Mouse (Mus musculus) lung, postnatal 14 days (tissue): ENCODE measurements around the gene Syt17.
A peak's percentile ranks its signal among the peaks of the same experiment; 100 is the strongest.

Experiments used
- DNase-seq: peaks from one replicate; pipeline ENCODE4 v3.0.0; 2021

Gene Syt17

DNA sequence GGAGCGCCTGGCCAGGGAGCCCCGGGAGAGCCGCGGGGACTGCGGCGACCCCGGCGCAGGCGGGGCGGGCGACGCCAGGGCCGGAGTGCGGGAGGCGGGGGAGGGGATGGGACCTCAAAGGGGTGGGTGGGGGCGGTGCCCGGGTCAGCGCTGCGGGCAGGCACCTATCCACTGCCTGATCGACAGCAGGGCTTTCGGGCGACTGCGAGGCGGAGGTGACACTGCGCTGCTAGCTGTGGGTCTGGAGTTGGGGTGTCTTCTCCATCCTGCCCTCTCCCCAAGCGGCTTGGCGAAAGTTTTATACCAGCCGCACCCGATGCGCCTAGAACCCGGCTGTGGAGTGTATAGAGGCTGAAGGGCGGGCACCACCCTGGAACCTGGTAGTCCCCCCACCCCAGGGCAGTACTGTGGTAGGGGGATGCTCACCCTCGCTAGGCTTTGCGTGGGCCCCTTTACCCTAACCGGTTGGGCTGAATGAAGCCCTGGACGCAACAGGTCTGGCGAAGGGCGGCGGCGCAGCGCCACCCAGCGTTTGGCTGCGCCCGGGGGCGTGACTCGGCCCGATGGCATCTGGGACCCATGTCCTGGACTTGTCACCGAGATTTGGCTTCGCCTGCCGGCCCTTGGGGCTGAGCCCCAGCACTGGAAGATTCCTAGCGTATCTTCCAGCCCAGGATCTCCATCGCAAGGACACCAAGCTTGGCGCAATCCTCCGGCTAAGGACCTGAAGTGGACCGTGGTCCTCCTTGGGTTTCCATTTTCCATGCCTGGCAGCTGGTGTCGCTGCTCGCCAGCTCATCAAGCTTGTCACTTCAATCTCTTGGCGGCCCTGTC is at the start of gene Syt17:
Gene Syt17, minus strand, starts transcription at position 89 of the 834 bp plus-strand sequence.
- peak; percentile 78 for DNase-seq

DNA sequence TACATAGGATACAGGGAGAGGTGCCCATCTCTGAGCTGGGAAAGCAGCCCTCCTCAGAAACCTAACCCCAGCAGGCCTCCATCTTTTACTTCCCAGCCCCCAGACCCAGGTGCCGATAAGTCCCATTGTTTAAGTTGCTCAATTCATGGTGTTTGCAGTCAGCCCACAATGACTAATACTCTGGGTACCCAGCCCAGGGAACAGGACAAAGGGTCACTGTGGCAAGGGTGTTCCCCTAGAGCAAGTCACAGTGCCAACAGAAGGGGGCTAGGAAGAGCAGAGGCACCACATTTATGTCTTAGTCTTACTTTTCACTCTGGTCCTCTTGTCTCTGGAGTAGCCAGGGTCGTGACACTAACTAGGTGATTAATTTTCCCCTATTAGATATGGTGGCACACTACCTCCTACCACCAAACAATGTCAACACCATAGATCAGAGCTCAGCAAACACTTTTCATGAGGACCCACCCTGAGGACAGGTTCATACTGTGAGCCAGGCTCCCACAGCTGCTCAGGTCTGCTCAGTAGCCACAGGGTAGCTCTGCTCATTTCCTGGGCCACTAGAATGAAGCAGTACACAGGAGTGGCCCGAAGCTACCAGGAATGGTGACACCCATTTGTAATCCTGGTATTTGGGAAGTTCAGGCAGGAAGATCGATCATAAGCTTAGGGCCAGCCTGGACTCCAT is 47.0 kb upstream of the Syt17 start:
- no peak for DNase-seq

DNA sequence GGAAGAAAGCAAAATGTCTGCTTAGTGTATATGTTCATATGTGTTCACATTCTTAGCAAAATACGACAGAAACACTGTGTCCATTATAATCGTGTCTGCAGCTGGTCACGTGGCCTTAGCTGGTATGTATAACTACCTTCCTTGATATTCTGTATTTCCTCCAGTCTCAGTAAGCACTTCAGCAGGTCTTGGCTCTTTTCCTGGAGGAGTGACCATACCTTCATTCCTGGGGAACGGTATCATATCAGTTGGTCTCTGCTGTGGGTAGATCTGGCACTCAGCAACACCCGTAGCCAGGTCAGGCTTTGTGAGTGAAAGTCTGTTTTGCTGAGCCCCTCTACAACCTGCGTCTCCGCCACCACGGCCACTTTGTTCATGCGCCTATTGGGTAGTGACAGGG is 45.9 kb upstream of the Syt17 start:
- DNase-seq, result peak; percentile 48

DNA sequence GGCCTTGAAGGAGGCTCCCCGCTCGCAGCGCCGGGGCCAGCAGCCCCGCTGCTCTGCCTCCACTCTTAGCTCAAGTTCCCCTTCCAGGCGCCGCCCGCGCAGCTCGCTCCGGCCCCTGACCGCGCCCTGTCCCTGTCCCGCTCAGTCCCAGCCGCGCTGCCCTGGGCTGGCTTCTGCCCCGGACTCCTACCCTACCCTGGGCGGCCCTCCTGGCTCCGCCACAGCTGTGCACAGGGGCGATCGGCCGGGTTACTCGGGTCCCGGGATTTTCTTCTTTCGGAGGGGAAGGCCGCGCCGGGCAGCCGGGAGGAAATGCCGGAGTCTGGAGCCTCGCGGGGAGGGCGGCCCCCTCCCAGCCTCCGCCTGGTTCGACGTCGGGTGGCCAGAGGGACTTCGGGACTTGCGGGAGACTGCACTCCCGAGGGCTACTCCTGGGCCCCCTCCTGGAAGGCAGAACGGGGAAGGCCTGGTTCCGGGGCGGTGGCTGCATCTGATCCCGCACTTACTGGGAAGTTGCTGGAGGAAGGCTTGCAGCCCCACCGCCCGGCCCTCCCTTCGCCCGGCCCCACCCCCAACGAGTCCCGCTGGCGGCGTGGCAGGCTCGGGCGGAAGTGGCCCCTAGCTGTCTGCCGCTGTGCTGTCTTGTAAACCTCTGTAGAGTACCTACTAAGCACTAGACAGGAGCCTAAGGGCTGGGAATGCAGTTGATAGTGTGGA is 43.6 kb upstream of the Syt17 start, which contains the start of gene Itpripl2:
Gene Itpripl2, minus strand, starts transcription at position 545 of the 717 bp plus-strand sequence.
- peak; percentile 90 for DNase-seq

DNA sequence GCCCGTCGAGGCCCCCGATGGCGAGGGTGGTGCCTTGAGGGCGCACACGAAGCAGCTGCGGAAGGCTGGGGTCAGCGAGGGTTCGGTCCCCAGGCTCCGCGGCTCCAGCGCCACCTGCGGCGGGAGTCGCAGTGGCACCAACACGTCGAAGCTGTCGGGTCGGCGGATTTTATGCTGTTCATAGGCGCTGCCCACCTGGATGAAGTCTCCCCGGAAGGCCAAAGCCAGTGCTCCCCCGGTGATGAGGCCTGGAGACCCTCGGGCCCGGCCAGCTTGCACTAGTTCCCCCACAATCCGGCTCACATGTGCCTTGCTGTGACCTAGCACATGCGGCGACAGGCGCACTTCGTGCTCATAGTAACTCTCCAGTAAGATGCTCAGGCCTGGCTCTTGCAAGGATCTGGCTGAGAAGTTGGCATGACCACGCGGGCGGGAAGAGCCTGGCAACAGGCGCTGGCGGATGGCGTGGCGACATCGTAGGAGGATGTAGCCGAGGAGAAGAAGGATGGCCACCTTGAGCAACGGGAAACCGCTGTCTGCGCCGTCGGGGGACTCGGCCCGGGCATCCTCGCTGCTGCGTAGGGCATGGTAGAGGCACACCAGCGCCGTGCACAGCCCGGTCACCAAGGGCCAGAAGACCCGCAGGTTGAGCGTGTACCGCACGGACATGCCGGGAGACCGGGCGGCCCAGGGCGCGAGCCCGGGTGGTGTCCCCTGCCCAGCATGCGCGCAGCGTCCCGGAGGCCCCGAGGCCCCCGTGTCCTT is 42.8 kb upstream of the Syt17 start:
- DNase-seq, result peak; percentile 51

DNA sequence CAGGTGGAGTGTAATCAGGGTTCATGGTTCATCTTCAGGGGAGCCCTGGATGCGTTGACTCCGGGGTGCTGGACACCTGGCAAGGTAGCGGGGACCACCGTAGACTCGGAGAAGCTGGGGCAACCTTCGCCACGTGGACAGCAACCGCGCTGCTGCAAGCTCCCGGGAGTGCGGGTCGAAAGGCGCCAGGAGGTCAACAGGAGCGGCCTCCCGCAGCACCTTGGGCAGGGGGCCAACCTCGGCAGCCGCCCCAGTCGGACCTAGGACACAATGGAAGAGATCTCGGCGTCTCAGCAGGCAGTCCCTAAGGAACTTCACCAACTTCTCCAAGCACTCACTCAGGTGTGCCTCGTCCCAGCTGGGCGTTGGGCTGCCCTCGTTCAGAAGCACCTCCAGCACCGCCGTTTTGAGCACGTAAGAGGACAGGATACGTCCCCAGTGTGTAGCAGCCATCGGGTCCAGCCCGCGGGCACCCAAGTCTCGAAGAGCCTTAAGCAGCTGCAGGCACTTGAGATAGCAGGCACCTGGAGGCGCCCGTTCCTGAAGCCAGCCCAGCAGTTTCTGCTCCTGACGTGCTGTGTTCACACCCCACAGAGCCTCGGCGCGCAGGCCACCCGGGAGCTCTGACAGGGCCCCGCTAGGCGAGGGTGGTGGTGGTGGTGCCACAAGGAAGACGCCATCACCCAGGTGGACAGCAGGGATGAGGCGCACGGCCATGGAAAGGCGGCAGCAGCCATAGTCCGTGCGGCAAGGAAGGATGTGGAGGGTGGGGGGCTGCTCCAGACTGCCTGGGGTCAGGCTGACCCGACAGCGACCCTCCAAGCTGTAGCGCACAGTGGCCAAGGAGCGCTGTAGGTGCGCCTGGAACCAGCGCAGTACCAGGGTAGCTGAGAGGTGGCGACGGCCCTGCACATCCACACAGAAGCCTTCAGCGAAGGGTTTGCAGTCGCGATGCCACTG is 42.0 kb upstream of the Syt17 start:
- DNase-seq, result no peak

DNA sequence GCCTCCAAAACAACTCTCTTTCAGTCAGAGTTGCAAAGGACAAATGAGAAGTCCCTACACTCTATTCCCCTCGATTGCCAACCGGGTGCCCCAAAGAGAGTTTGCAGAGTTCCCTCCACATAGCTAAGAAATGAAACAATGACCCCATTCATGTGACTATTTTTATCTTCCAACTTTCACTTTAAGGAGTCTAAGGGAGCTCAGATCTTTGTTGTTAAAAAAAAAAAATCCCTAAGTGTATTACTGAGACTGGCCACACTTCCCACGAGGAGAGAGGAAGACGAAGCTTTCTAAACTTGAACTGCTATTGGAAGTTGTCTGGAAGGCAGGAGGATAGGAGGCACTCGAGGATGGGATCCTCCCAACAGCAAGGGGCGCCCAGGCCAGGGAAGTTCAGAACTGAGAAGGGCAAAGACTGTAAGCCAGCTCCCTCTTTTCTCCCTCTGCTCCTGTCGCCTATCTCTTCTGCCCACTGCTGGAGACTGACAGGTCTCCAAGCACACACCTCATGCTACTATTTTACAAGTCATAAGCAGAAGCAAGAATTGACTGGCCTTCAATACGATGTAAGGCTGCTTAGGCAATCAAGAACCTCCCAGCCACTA is 40.1 kb upstream of the Syt17 start:
- no peak for DNase-seq

DNA sequence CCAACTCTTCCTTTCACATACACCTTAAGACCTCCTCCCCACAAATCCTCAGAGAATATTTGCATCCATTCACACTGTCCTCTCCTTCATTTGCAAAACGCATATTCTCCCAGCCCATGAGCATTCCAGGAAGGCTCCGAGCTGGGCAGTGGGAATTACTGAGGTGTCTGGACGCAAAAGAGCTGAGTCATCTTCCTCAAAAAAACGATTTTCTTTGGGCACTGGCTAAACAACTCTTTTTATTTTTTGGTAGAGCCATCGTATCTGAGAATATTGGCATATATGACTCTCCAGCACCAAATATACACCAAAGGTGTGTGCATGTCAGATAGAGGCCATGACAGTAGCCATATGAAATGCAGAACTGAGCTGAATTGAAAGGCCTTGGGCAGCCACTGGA is 38.9 kb upstream of the Syt17 start:
- DNase-seq, result no peak

DNA sequence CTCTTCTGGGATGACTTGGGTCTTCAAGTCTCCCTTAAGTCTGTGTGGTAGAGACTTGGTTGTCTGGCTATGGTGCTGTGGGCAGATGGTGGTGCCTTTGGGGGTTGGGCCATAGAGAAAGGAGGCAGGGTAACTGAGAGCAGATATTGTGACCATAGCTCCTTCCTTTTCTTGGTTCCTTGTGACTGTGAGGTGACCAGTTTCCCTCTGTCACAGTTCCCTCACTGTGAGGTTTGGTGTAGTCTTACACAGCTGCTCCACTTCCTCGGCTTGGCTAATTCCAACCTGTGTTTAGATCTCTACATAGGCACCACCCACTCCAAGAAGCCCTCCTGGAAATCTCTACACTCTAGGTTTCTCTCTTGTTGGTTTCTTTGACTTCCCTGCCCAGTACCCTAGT is 36.0 kb upstream of the Syt17 start:
- DNase-seq, result no peak

DNA sequence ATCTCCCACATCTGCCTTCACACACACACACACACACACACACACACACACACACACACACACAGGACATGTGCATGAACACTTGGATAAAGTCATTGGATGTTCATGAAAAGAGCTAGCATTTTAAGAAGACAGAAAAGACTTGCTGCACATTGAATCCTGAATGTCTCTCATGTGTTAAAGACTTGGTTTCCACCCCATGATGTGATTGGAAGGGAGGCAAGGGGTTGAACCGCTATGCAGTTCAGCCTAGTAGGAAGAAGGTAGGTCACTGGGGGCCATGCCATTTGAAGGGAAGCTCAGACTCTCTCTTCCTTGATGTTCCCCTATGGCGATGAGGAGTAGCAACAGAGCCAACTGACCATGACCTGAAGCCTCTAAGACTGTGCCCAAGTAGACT is 34.0 kb upstream of the Syt17 start:
- no peak for DNase-seq

DNA sequence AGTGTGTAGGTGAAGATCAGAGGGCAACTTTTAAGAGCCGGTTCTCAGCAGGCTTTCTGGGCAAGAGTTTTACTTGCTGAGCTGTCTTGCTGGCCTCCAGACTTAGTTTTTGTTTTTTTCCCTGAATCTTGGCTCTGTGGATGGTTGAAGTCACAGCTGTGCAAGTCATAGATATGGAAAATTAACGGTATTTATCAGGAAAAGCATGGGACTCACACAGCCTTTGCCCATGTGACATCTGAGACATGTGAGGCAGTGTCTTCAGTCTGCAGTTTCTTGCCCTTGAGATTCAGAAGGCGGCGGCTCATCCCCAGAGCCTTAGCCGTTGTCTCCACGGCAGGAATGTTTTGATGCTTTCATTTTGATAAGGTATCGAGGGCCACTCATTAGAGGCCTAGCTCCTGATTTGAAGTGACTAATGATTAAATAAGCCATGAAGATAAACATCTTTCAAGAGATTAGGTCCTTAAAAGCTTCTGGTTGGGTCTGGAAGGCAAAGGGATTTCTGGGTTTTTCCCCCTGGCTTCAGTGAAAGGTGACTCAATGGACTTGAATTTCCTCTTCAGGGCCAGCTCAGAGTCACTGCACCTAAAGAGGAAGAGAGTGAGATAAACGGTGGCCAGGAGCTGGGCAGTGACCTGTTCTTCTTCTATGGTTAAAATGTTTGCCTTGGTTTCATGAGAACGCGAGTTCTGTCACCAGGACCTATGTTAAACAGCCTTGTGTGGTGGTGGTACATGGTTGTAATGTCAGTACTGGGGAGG is 33.2 kb upstream of the Syt17 start:
- DNase-seq, result no peak

DNA sequence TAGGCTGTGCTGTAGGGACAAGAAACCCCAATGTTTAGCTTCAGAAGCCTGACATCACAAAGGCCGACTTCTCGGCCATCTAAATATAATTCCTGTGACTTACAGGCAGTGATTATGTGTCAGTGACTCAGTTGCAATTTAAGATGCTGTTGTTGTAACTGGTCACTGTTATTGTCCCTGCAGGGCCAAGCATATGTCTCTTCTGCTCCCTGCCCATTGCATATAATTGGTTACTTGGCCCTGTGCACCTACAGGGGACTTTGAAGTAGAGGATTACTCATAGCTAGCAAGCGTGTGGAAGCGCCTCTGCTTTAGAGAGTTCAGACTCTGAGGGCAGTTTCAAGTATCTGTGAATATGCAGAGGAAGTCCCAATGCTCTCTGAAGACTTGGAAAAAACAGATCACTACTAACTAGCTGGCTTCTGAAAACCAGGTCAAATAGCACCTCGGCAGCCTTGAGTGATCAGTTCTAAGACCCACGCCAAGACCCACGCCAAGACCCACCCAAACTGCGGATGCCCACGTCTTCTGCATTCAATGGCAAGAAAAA is 32.2 kb upstream of the Syt17 start:
- DNase-seq, result no peak

DNA sequence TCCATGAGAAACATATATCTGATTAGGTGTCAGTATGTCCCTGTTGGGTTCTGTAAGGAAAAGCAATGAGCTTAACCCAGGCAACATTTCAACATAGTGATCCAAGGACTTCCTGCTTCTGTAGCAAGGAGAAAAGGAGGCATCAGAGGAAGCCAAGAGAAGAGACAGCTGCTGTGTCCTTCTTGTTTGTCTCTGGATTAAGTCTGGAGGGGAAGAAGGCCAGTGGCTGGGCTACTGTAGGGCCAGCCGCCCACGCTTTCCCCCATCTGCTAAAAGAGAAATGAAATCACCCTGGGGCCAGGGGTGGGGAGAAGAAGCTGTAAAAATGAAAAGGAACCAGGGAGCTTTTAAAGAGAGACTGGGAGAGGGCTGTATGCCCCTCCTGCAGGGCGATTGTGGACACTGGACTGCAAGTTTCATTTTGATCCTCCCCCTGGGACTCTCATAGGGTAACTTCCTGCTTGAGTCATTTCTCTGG is 30.9 kb upstream of the Syt17 start:
- peak; percentile 50 for DNase-seq

DNA sequence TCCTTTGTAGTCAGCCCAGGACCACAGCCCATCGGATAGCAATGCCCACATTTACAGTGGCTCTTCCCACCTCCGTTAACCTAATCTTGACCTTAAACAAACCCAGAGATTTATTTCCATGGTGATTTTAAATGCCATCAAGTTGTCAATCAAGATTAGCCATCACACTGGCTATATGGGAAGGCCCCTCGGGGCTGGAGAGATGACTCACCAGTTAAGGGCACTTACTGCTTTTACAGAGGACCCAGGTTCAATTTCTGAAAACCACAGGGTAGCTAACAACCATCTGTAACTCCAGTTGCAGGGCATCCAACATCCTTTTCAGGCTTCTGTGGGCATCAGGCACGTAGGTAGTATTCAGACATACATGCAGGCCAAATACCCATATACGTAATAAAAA is 28.4 kb upstream of the Syt17 start:
- DNase-seq, result no peak

DNA sequence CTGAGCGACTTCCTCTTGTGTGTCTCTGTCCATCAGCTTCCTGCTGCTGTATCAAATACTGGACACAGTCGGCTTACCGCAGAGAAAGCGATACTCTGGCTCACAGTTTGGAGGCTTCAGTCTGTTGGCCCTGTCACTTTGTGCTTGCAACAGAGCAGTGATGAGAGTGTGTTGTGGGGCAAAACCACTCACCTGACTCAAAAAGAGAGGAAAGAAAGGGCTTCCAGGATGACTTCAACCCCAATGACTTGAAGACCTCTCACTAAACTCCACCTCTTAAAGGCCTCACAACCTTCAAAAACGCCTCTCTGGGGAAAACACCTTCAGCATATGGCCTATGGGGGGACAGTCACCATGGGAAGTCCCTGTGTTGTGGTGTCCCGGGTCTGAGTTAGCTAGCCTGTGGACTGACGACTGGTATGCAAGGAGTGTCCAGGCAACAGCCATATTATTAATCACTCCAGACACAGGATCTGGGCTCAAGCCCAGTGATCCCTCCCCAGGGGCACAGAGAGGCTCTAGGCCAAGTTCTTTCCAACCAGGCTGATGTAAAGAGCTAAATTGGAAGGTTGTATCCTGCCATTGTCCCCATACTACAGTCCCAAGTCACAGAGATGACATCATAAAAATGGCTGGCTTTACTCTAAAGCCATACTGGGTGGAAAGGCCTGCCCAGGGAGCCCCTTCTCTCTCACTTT is 27.1 kb upstream of the Syt17 start:
- no peak for DNase-seq

DNA sequence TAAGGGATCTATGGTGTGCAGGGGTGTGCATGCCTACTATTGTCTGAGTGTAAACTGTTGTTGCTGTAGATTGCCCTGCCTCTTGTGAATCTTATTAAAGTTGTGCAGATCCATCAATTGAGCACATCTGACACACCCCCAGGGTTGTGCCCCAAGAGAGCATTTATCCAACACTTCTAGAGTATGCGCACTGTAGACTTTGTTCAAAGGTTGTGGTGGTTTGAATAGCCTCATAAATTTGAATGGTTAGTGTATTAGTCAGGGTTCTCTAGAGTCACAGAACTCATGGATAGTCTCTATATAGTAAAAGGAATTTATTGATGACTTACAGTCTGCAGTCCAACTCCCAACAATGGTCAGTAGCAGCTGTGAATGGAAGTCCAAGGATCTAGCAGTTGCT is 24.9 kb upstream of the Syt17 start:
- no peak for DNase-seq

DNA sequence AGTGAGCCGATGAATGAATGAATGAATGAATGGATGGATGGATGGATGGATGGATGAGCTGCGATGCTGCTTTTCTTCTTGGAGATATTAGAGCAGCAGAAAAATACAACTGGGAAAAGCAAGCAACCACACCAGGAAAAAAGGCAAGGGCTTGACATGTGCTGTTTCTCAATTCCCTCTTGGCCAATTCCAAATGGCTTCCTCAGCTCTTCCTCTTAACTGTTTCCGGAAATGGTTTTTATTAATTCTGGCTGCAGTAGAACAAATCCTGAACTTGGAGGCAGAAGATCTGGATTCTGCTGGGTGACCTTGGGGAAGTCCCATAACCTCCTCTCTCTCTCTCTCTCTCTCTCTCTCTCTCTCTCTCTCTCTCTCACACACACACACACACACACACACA is 20.0 kb upstream of the Syt17 start:
- no peak for DNase-seq

DNA sequence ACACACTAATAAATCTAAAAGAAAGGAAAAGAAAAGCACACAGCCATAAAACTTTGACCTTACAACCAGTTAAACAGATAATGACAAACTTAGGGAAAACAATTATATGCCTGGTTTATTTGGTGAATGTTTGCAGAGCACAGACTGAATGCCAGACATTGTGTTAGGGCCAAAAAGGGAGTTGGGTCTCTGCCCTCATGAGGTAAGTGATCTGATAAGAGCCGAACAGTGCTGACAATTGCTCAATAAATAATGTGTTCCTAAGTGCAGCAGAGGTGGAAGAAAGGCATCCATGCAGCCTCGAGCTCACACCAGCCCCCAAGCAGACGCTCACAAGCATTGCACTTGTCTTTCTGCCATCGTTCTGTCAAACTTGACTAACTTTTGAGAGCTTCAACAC is 16.4 kb upstream of the Syt17 start:
- peak; percentile 47 for DNase-seq
